Mouse (Mus musculus) cerebellum, adult 2 months (tissue): Measurements from ENCODE around the gene Pik3r3.
A peak's percentile ranks its signal among the peaks of the same experiment; 100 is the strongest.
"Not testable (repeated sequence)": the region's sequence is repeated elsewhere in the genome, so short reads cannot be mapped to it uniquely, and the experiment has no call there.

Experiments used
- CTCF ChIP-seq: fragments of 200-500 bp; IDR thresholded peaks from 2 replicates; pipeline ENCODE4 v1.5.1; 2011; ENCODE audit warnings: low read depth, mild to moderate bottlenecking, control low read depth, low read length, moderate library complexity, borderline replicate concordance; ENCODE audit not compliant: insufficient read depth
- POLR2A ChIP-seq: fragments of 200-500 bp; IDR thresholded peaks from 2 replicates; pipeline ENCODE4 v1.6.1; 2011; ENCODE audit warnings: low read length, control low read depth, borderline replicate concordance; ENCODE audit not compliant: insufficient read depth

GRCm38 (mm10) chr4:116245926-116246325 lies 24.5 kb downstream of the Pik3r3 start:
- peak; percentile 32; the same call in 1 of the 2 replicates for TF ChIP-seq CTCF
- TF ChIP-seq POLR2A = not testable (repeated sequence)
